Mouse (Mus musculus): ENCODE data around the gene Specc1. TPM values are rescaled to one million over a fixed set of nuclear protein-coding genes. Genes with fewer than 3 reads are reported as not detected.

Gene Specc1
- 27.7 TPM for polyA plus RNA-seq (2012; fragmentation: generic; extraction: Trizol)

GRCm38 (mm10) chr11:61956572-61957295 is at the start of gene Specc1:
Specc1 (plus strand) TSS chr11:61956763.
- H3K4me3 ChIP-seq = peak within 1 kb of the TSS; percentile 10

GRCm38 (mm10) chr11:61908315-61908714 is 48.2 kb upstream of the Specc1 start:
- TF ChIP-seq MYOD1 (IDR thresholded peaks at IDR 0.05; ENCODE audit: control insufficient read depth in 1 of 3, insufficient read length in 2 of 3, low read depth in 2 of 3) (no peak), POLR2A (IDR thresholded peaks at IDR 0.05; ENCODE audit: insufficient read length, low read depth) (no peak), TCF12 (IDR thresholded peaks at IDR 0.05; ENCODE audit: insufficient read depth, poor library complexity, severe bottlenecking) (no peak), POLR2AphosphoS2 (IDR thresholded peaks at IDR 0.05; ENCODE audit: insufficient read length, low read depth) (no peak), REST (IDR thresholded peaks at IDR 0.05; ENCODE audit: insufficient read depth, insufficient read length) (no peak), E2F4 (IDR thresholded peaks at IDR 0.05; ENCODE audit: insufficient read depth) (no peak), SRF (IDR thresholded peaks at IDR 0.05; ENCODE audit: control insufficient read depth, insufficient read length, low read depth) (no peak), TCF3 (IDR thresholded peaks at IDR 0.05; ENCODE audit: insufficient read length, low read depth) (no peak), USF1 (IDR thresholded peaks at IDR 0.05; ENCODE audit: low read depth) (no peak), CEBPB (IDR thresholded peaks at IDR 0.05; ENCODE audit: insufficient read depth, poor library complexity, severe bottlenecking) (no peak), MYOG (IDR thresholded peaks at IDR 0.05; ENCODE audit: control insufficient read depth in 1 of 3, insufficient read depth in 1 of 3, insufficient read length in 2 of 3, low read depth in 2 of 3) (no peak), MAX (IDR thresholded peaks at IDR 0.05; ENCODE audit: low read depth) (no peak)
- Histone ChIP-seq H3K4me2 (ENCODE audit: low read depth) (no peak overlapping the region), H3K4me3 (no peak overlapping the region), H3K36me3 (ENCODE audit: control insufficient read depth, insufficient read depth) (peaks cover 54% of the 10 kb centered on the region), H3K79me2 (ENCODE audit: control insufficient read depth, insufficient read depth) (peaks cover 5% of the 10 kb centered on the region), H3K27me3 (ENCODE audit: control insufficient read depth, insufficient read depth, insufficient read length) (no peaks in the 10 kb centered on the region), H3ac (ENCODE audit: control insufficient read depth, insufficient read length) (no peak overlapping the region)

More at GRCm38 (mm10) chr11:61956572-61957295, at the start of gene Specc1:
- no peak within 1 kb of the TSS for H3ac ChIP-seq (ENCODE audit: control insufficient read depth, insufficient read length)
- peak in 1 of 3 experiments; percentile 30 for TF ChIP-seq MYOG (IDR thresholded peaks at IDR 0.05; ENCODE audit: control insufficient read depth in 1 of 3, insufficient read depth in 1 of 3, insufficient read length in 2 of 3, low read depth in 2 of 3)
- no peak for TF ChIP-seq MYOD1 (IDR thresholded peaks at IDR 0.05; ENCODE audit: control insufficient read depth in 1 of 3, insufficient read length in 2 of 3, low read depth in 2 of 3)
- no peak for TF ChIP-seq USF1 (IDR thresholded peaks at IDR 0.05; ENCODE audit: low read depth)
- no peak for TF ChIP-seq CEBPB (IDR thresholded peaks at IDR 0.05; ENCODE audit: insufficient read depth, poor library complexity, severe bottlenecking)
- TF ChIP-seq SRF (IDR thresholded peaks at IDR 0.05; ENCODE audit: control insufficient read depth, insufficient read length, low read depth) = peak; percentile 41
- peaks cover 3% of the 10 kb centered on the region for H3K27me3 ChIP-seq (ENCODE audit: control insufficient read depth, insufficient read depth, insufficient read length)
- peak within 1 kb of the TSS; percentile 83 for H3K4me2 ChIP-seq (ENCODE audit: low read depth)
- no peaks in the 10 kb centered on the region for H3K79me2 ChIP-seq (ENCODE audit: control insufficient read depth, insufficient read depth)
- no peaks in the 10 kb centered on the region for H3K36me3 ChIP-seq (ENCODE audit: control insufficient read depth, insufficient read depth)

- Histone ChIP-seq H3K4me2 (ENCODE audit: low read depth) (no peak overlapping the region), H3K79me2 (ENCODE audit: control insufficient read depth, insufficient read depth) (peaks cover 16% of the 10 kb centered on the region), H3K36me3 (ENCODE audit: control insufficient read depth, insufficient read depth) (peaks cover 27% of the 10 kb centered on the region), H3K27me3 (ENCODE audit: control insufficient read depth, insufficient read depth, insufficient read length) (no peaks in the 10 kb centered on the region), H3ac (ENCODE audit: control insufficient read depth, insufficient read length) (no peak overlapping the region), H3K4me3 (no peak overlapping the region)
- no peak for TF ChIP-seq POLR2A (IDR thresholded peaks at IDR 0.05; ENCODE audit: insufficient read length, low read depth)
- no peak for TF ChIP-seq REST (IDR thresholded peaks at IDR 0.05; ENCODE audit: insufficient read depth, insufficient read length)
These were observed 36.9 kb upstream of the Specc1 start for GRCm38 (mm10) chr11:61919702-61920101.

- Histone ChIP-seq H3K27me3 (ENCODE audit: control insufficient read depth, insufficient read depth, insufficient read length) (no peaks in the 10 kb centered on the region), H3K36me3 (ENCODE audit: control insufficient read depth, insufficient read depth) (peaks cover 11% of the 10 kb centered on the region), H3K79me2 (ENCODE audit: control insufficient read depth, insufficient read depth) (peaks cover 51% of the 10 kb centered on the region), H3ac (ENCODE audit: control insufficient read depth, insufficient read length) (no peak overlapping the region), H3K4me2 (ENCODE audit: low read depth) (no peak overlapping the region), H3K4me3 (no peak overlapping the region)
- TF ChIP-seq POLR2A (IDR thresholded peaks at IDR 0.05; ENCODE audit: insufficient read length, low read depth) (no peak), MAX (IDR thresholded peaks at IDR 0.05; ENCODE audit: low read depth) (no peak), MYOG (IDR thresholded peaks at IDR 0.05; ENCODE audit: control insufficient read depth in 1 of 3, insufficient read depth in 1 of 3, insufficient read length in 2 of 3, low read depth in 2 of 3) (no peak), USF1 (IDR thresholded peaks at IDR 0.05; ENCODE audit: low read depth) (no peak), E2F4 (IDR thresholded peaks at IDR 0.05; ENCODE audit: insufficient read depth) (no peak), MYOD1 (IDR thresholded peaks at IDR 0.05; ENCODE audit: control insufficient read depth in 1 of 3, insufficient read length in 2 of 3, low read depth in 2 of 3) (no peak), POLR2AphosphoS2 (IDR thresholded peaks at IDR 0.05; ENCODE audit: insufficient read length, low read depth) (no peak), SRF (IDR thresholded peaks at IDR 0.05; ENCODE audit: control insufficient read depth, insufficient read length, low read depth) (no peak), TCF12 (IDR thresholded peaks at IDR 0.05; ENCODE audit: insufficient read depth, poor library complexity, severe bottlenecking) (no peak), REST (IDR thresholded peaks at IDR 0.05; ENCODE audit: insufficient read depth, insufficient read length) (no peak), CEBPB (IDR thresholded peaks at IDR 0.05; ENCODE audit: insufficient read depth, poor library complexity, severe bottlenecking) (no peak), TCF3 (IDR thresholded peaks at IDR 0.05; ENCODE audit: insufficient read length, low read depth) (no peak)
These were observed 33.3 kb upstream of the Specc1 start for GRCm38 (mm10) chr11:61923309-61923708.

Data from myocyte (in vitro differentiated cells).